Comparison of ENCODE assay signal across 8 mouse cellular contexts in genomic region chr4:155959275-155959674, GRCm38 (mm10). TPM values are rescaled to one million over a fixed set of nuclear protein-coding genes. Genes with fewer than 3 reads are reported as not detected.
A peak's percentile ranks its signal among the peaks of the same experiment; 100 is the strongest.
DNase-seq lines count a peak whose midpoint lies in the region; ATAC-seq lines count a peak whose summit lies in the region.

No protein-coding gene starts in this region.

- H3K9ac ChIP-seq in limb, embryonic 13.5 days = no peak overlapping the region

- peak; percentile 79 for DNase-seq in urinary bladder, postnatal 14 days (ENCODE audit: low spot score)
- DNase-seq in urinary bladder, adult 2 months (ENCODE audit: low spot score) = no peak
- peak; percentile 52 to 65 for DNase-seq in gastrocnemius, postnatal 36 days
- DNase-seq in kidney, adult 8-10 months = peak; percentile 48 to 81
- peak; percentile 89 for DNase-seq in naive thymus-derived CD4-positive, alpha-beta T cell, adult 2 months (ENCODE audit: low read depth)
- DNase-seq in spleen, postnatal 4 days (ENCODE audit: low spot score in 2 of 2) = peak; percentile 73 to 89

- peaks cover 52% of the 10 kb centered on the region for H3K36me3 ChIP-seq in limb, embryonic 13.5 days

- peaks cover 22% of the 10 kb centered on the region for H3K4me1 ChIP-seq in limb, embryonic 13.5 days

- peak; percentile 67 for ATAC-seq in common myeloid progenitor, adult 5-6 weeks (replicated peaks; ENCODE audit: low read depth, poor library complexity, severe bottlenecking)
- peak; percentile 55; the same call in 1 of the 2 replicates for ATAC-seq in limb, embryonic 13.5 days (ENCODE audit: low FRiP score, low read depth)

- WGBS in limb, embryonic 13.5 days = 5% methylated on average over 5 of the region's 5 CpGs

- intact Hi-C loops in gastrocnemius, postnatal 36 days (cut with DNase I) = loop anchor here (2.0 to 5.0 kb wide), 2 partner anchors 33 to 142 kb away; partner anchors contain the start of genes B3galt6 and Sdf4

- H3K27ac ChIP-seq in limb, embryonic 13.5 days = no peak overlapping the region

- H3K4me2 ChIP-seq in limb, embryonic 13.5 days (replicated peaks) = no peak overlapping the region

- H3K27me3 ChIP-seq in limb, embryonic 13.5 days = no peaks in the 10 kb centered on the region

- H3K9me3 ChIP-seq in limb, embryonic 13.5 days = no peaks in the 10 kb centered on the region

- no peak overlapping the region for H3K4me3 ChIP-seq in limb, embryonic 13.5 days

RNA-seq across cellular contexts. Expression of gene C1qtnf12, which starts 2.8 kb away (rescaled TPM):
- 27.5 and 29.9 TPM in 2 replicates for polyA plus RNA-seq in urinary bladder, adult 2 months (2012; rRNA removed)
- 70.8 and 78.2 TPM in 2 replicates for total RNA-seq in common myeloid progenitor, adult 5-6 weeks (2017)
- total RNA-seq in gastrocnemius, postnatal 36 days (2021) = 10 to 100 TPM; 13.1 to 21.3 TPM
- 32.0 and 35.0 TPM in 2 replicates for polyA plus RNA-seq in limb, embryonic 13.5 days (2015; fragmentation: Nextera tagmentation; extraction: Ambion mirVana)

RNA-seq across cellular contexts. Expression of gene Ube2j2, which starts 15.6 kb away (rescaled TPM):
- polyA plus RNA-seq in urinary bladder, adult 2 months (2012; rRNA removed) = 55.1 and 63.4 TPM in 2 replicates
- total RNA-seq in common myeloid progenitor, adult 5-6 weeks (2017) = 91.5 and 103 TPM in 2 replicates
- total RNA-seq in gastrocnemius, postnatal 36 days (2021) = 10 to 100 TPM; 53.3 to 61.5 TPM
- 113 and 126 TPM in 2 replicates for polyA plus RNA-seq in limb, embryonic 13.5 days (2015; fragmentation: Nextera tagmentation; extraction: Ambion mirVana)

RNA-seq across cellular contexts. Expression of gene B3galt6, which starts 33.2 kb away (rescaled TPM):
- polyA plus RNA-seq in urinary bladder, adult 2 months (2012; rRNA removed) = 5.3 and 6.1 TPM in 2 replicates
- total RNA-seq in common myeloid progenitor, adult 5-6 weeks (2017) = 7.5 and 9.0 TPM in 2 replicates
- total RNA-seq in gastrocnemius, postnatal 36 days (2021) = 1 to 10 TPM; 1.1 to 1.5 TPM
- polyA plus RNA-seq in limb, embryonic 13.5 days (2015; fragmentation: Nextera tagmentation; extraction: Ambion mirVana) = 16.8 and 17.3 TPM in 2 replicates

RNA-seq across cellular contexts. Expression of gene Sdf4, which starts 33.4 kb away (rescaled TPM):
- polyA plus RNA-seq in urinary bladder, adult 2 months (2012; rRNA removed) = 75.8 and 106 TPM in 2 replicates
- 125 and 157 TPM in 2 replicates for total RNA-seq in common myeloid progenitor, adult 5-6 weeks (2017)
- 10 to 100 TPM; 63.1 to 68.4 TPM for total RNA-seq in gastrocnemius, postnatal 36 days (2021)
- 160 and 166 TPM in 2 replicates for polyA plus RNA-seq in limb, embryonic 13.5 days (2015; fragmentation: Nextera tagmentation; extraction: Ambion mirVana)

RNA-seq across cellular contexts. Expression of gene Tnfrsf4, which starts 54.4 kb away (rescaled TPM):
- 3.0 and 3.9 TPM in 2 replicates for polyA plus RNA-seq in urinary bladder, adult 2 months (2012; rRNA removed)
- total RNA-seq in common myeloid progenitor, adult 5-6 weeks (2017) = not detected in 2 replicates
- under 1 TPM; 0.59 to 0.94 TPM for total RNA-seq in gastrocnemius, postnatal 36 days (2021)
- polyA plus RNA-seq in limb, embryonic 13.5 days (2015; fragmentation: Nextera tagmentation; extraction: Ambion mirVana) = 0.80 and 0.85 TPM in 2 replicates
